Mouse (Mus musculus): Measurements from ENCODE around the gene Eppin. TPM values are rescaled to one million over a fixed set of nuclear protein-coding genes. Genes with fewer than 3 reads are reported as not detected.
A peak's percentile ranks its signal among the peaks of the same experiment; 100 is the strongest.
"Not testable (repeated sequence)": the region's sequence is repeated elsewhere in the genome, so short reads cannot be mapped to it uniquely, and the experiment has no call there.

Eppin gene
- polyA plus RNA-seq, 1 experiment from 2014 or later: not detected

DNA sequence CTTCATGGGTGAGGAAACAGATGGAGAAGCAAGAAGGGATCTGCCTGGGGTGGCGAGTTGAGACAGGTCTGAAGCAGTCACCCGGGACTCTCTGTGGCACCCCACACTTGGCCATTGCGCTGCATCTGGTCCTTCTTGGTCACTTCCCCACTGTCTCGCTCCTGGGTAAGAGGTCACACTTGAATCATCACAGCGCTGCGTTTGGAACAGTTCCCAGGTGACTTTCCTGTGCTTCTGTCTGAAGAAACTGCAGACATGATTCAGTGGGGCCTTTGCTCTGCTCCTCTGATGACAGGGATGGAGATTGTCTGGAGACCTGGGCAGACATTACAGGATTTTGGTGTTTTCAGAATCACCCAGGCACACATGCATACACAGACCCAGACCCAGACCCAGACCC, 15.4 kb upstream of the Eppin start:
- Histone ChIP-seq H3K9ac (ENCODE audit: low read length) (no peak overlapping the region), H3K4me3 (ENCODE audit: low read depth, low read length) (no peak overlapping the region), H3K4me1 (ENCODE audit: control insufficient read depth, insufficient read depth, low read length) (no peaks in the 10 kb centered on the region), H3K4me2 (ENCODE audit: low read depth, severe bottlenecking) (no peak overlapping the region), H3K9me3 (ENCODE audit: control insufficient read depth, low read length) (no peaks in the 10 kb centered on the region), H3K27ac (replicated peaks; ENCODE audit: low read depth, low read length) (no peak overlapping the region), H3K36me3 (ENCODE audit: control insufficient read depth, insufficient read depth, low read length) (no peaks in the 10 kb centered on the region), H3K27me3 (ENCODE audit: control insufficient read depth, insufficient read depth, low read length) (no peaks in the 10 kb centered on the region)
- DNase-seq (ENCODE audit: low spot score) (no peak), ATAC-seq (ENCODE audit: insufficient number of reproducible peaks, low FRiP score, low TSS enrichment, low read depth) (no peak)
- WGBS: 76% methylated on average over 6 of the region's 6 CpGs

DNA sequence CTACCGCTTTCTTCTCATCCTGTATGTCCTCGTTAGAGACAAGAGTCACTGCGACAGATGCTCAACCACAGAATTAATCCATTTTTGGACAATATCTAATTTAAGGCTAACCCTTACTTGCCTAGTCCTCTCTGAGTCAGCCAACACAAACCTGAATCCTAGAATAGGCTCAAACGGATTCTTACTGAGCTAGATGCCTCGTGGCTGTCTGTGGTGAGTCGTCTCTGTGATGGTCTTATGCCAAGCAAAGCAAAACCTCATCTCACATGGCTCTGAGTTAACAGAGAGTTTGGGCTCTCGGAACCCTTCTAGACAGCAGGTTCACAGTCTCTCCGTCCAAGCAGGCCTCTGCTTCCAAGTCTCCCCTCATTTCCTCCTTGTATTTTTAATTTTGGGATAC, 11.0 kb upstream of the Eppin start:
- no peak overlapping the region for H3K9ac ChIP-seq (ENCODE audit: low read length)
- 89% methylated on average over 8 of the region's 8 CpGs for WGBS

DNA sequence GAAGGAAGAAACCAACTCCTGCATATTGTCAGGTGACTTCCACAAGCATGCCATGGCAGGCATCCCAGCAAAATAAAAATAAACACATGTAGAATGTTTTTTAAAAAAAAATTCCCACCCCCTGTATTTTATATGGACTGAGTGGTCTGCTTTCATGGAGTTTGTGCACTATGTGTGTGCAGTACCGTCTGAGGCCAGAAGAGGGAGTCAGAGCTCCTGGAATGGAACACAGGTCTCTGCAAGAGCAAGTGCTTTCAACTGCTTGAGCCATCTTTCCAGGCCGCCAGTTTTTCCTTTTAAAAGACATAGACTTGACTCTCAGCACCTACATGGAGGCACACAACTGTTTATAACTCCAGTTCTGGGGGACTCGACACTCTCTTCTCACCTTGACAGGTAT, 10.1 kb upstream of the Eppin start:
- H3K9me3 ChIP-seq (ENCODE audit: control insufficient read depth, low read length): no peaks in the 10 kb centered on the region
- 90% methylated on average over 3 of the region's 3 CpGs for WGBS
- H3K4me2 ChIP-seq (ENCODE audit: low read depth, severe bottlenecking): no peak overlapping the region
- ATAC-seq (ENCODE audit: insufficient number of reproducible peaks, low FRiP score, low TSS enrichment, low read depth): no peak
- H3K4me3 ChIP-seq (ENCODE audit: low read depth, low read length): no peak overlapping the region
- no peak for DNase-seq (ENCODE audit: low spot score)
- H3K4me1 ChIP-seq (ENCODE audit: control insufficient read depth, insufficient read depth, low read length): no peaks in the 10 kb centered on the region
- no peak overlapping the region for H3K27ac ChIP-seq (replicated peaks; ENCODE audit: low read depth, low read length)
- H3K27me3 ChIP-seq (ENCODE audit: control insufficient read depth, insufficient read depth, low read length): no peaks in the 10 kb centered on the region
- H3K9ac ChIP-seq (ENCODE audit: low read length): no peak overlapping the region
- no peaks in the 10 kb centered on the region for H3K36me3 ChIP-seq (ENCODE audit: control insufficient read depth, insufficient read depth, low read length)

More for the DNA sequence above, 11.0 kb upstream of the Eppin start:
- DNase-seq (ENCODE audit: low spot score) (no peak), ATAC-seq (ENCODE audit: insufficient number of reproducible peaks, low FRiP score, low TSS enrichment, low read depth) (no peak)
- Histone ChIP-seq H3K4me1 (ENCODE audit: control insufficient read depth, insufficient read depth, low read length) (no peaks in the 10 kb centered on the region), H3K36me3 (ENCODE audit: control insufficient read depth, insufficient read depth, low read length) (no peaks in the 10 kb centered on the region), H3K27me3 (ENCODE audit: control insufficient read depth, insufficient read depth, low read length) (no peaks in the 10 kb centered on the region), H3K9me3 (ENCODE audit: control insufficient read depth, low read length) (no peaks in the 10 kb centered on the region), H3K4me3 (ENCODE audit: low read depth, low read length) (no peak overlapping the region), H3K4me2 (ENCODE audit: low read depth, severe bottlenecking) (no peak overlapping the region), H3K27ac (replicated peaks; ENCODE audit: low read depth, low read length) (no peak overlapping the region)

DNA sequence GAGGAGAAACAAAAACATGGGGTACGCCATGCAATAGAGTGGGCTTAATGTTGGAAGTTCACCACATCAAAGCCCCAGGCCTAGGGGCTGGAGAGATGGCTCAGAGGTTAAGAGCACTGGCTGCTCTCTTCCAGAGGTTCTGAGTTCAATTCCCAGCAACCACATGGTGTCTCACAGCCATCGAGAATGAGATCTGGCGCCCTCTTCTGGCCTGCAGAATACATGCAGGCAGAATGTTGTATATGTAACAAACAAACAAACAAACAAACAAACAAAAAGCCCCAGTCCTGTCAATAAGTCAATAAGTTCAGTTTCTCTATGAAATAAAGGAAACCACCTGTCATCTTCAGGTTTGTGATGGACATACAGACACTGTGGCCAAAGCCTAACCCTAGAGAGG, 6.8 kb upstream of the Eppin start:
- Histone ChIP-seq H3K36me3 (ENCODE audit: control insufficient read depth, insufficient read depth, low read length) (no peaks in the 10 kb centered on the region), H3K4me1 (ENCODE audit: control insufficient read depth, insufficient read depth, low read length) (no peaks in the 10 kb centered on the region), H3K9me3 (ENCODE audit: control insufficient read depth, low read length) (no peaks in the 10 kb centered on the region), H3K27ac (replicated peaks; ENCODE audit: low read depth, low read length) (no peak overlapping the region), H3K9ac (ENCODE audit: low read length) (no peak overlapping the region), H3K4me2 (ENCODE audit: low read depth, severe bottlenecking) (no peak overlapping the region), H3K27me3 (ENCODE audit: control insufficient read depth, insufficient read depth, low read length) (no peaks in the 10 kb centered on the region), H3K4me3 (ENCODE audit: low read depth, low read length) (no peak overlapping the region)
- ATAC-seq (ENCODE audit: insufficient number of reproducible peaks, low FRiP score, low TSS enrichment, low read depth) (no peak), DNase-seq (ENCODE audit: low spot score) (no peak)
- 75% methylated on average over 3 of the region's 3 CpGs for WGBS

DNA sequence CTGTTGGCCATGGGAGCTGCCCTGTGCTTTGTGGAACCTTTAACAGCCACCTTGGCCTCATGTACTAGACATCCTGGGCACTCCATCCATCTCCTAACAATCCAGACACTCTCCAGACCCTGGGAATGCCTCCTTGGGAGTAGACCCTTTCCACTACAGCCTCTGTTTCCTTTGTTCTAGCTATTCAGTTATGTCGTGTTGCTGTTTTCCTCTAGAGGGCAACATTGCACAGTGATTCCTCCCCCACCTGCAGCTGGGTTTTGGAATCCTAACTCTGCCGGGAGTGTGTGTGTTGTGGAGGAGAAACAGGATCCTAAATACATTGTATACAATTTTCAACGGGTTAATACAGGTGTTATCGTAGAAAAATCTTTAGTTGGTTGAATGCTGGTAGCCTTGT, 1.4 kb downstream of the Eppin start:
- DNase-seq (ENCODE audit: low spot score): peak; percentile 66
- Histone ChIP-seq H3K4me3 (ENCODE audit: low read depth, low read length) (no peak overlapping the region), H3K27ac (replicated peaks; ENCODE audit: low read depth, low read length) (no peak overlapping the region), H3K36me3 (ENCODE audit: control insufficient read depth, insufficient read depth, low read length) (no peaks in the 10 kb centered on the region), H3K4me1 (ENCODE audit: control insufficient read depth, insufficient read depth, low read length) (no peaks in the 10 kb centered on the region), H3K27me3 (ENCODE audit: control insufficient read depth, insufficient read depth, low read length) (no peaks in the 10 kb centered on the region), H3K4me2 (ENCODE audit: low read depth, severe bottlenecking) (no peak overlapping the region), H3K9me3 (ENCODE audit: control insufficient read depth, low read length) (no peaks in the 10 kb centered on the region), H3K9ac (ENCODE audit: low read length) (no peak overlapping the region; the same call in 1 of the 2 replicates)
- WGBS: 8% methylated on average over 4 of the region's 4 CpGs
- no peak; the same call in 1 of the 2 replicates for ATAC-seq (ENCODE audit: insufficient number of reproducible peaks, low FRiP score, low TSS enrichment, low read depth)

DNA sequence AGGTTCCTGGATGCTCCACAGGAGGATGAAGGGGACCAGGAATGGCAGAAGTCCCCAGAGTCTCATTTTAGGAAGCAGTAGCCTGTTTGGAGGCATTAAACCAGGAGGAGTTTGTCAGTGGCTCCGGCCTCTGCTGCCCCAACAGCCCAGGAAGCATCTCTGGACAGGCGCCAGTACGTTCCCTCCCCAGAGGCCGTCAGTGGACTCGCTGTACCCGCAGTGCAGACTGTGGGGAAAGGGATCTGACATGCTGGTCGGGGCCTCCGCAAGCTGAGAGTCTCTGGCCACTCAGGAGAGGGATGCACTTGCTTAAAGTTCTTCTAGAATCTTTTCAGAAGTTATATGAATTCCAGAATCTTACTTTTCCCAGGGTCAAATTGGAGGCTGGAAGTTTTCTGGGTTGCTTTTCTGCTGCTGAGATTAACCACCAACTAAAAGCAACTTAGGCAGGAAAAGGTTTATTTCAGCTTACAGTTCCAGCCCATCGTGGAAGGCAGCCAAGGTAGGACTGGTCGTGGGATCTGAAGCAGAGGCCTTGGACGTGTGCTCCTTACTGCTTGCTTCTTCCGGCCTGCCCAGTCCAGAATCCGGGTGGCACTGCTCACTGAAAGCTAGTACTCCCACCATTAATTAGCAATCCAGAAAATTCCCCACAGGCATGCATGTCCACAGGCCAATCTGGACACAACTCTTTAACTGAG, 8.2 kb downstream of the Eppin start, which contains the start of gene Wfdc6a:
Gene Wfdc6a (minus strand): TSS at position 423 of the 701 bp plus-strand sequence.
- H3K9me3 ChIP-seq (ENCODE audit: control insufficient read depth, low read length); H3K27me3 ChIP-seq (ENCODE audit: control insufficient read depth, insufficient read depth, low read length); H3K36me3 ChIP-seq (ENCODE audit: control insufficient read depth, insufficient read depth, low read length); H3K4me2 ChIP-seq (ENCODE audit: low read depth, severe bottlenecking); H3K9ac ChIP-seq (ENCODE audit: low read length); H3K4me3 ChIP-seq (ENCODE audit: low read depth, low read length); ATAC-seq (ENCODE audit: insufficient number of reproducible peaks, low FRiP score, low TSS enrichment, low read depth); H3K4me1 ChIP-seq (ENCODE audit: control insufficient read depth, insufficient read depth, low read length); H3K27ac ChIP-seq (replicated peaks; ENCODE audit: low read depth, low read length); DNase-seq (ENCODE audit: low spot score): not testable (repeated sequence)
- WGBS: 78% methylated on average over 13 of the region's 13 CpGs

DNA sequence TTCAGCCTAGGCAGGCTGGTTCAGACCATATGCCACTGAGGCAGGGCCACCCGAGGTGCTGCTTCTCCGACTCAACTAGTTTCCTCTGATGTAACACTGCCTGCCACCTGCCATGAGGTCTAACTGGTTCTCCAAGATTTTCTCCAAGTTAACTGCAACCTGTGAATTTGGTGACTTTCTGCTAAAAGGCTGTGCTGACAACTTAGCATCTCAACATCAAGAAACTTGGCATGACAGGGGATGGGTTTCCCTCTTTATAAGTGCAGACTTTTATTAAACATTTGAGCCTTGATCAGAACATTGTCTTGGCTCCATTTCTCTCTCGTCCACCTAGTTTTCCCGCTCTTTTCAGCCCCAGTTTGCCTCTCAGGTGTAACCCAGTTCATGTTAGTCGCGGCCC, 20.0 kb downstream of the Eppin start, which contains the start of gene Spint3:
Gene Spint3 (minus strand): TSS at position 101 of the 400 bp plus-strand sequence.
- not testable (repeated sequence) for H3K9me3 ChIP-seq (ENCODE audit: control insufficient read depth, low read length); H3K9ac ChIP-seq (ENCODE audit: low read length); H3K4me2 ChIP-seq (ENCODE audit: low read depth, severe bottlenecking); DNase-seq (ENCODE audit: low spot score); H3K27ac ChIP-seq (replicated peaks; ENCODE audit: low read depth, low read length); H3K36me3 ChIP-seq (ENCODE audit: control insufficient read depth, insufficient read depth, low read length); H3K4me3 ChIP-seq (ENCODE audit: low read depth, low read length); ATAC-seq (ENCODE audit: insufficient number of reproducible peaks, low FRiP score, low TSS enrichment, low read depth); H3K27me3 ChIP-seq (ENCODE audit: control insufficient read depth, insufficient read depth, low read length); H3K4me1 ChIP-seq (ENCODE audit: control insufficient read depth, insufficient read depth, low read length)
- WGBS: 79% methylated on average over 6 of the region's 6 CpGs

DNA sequence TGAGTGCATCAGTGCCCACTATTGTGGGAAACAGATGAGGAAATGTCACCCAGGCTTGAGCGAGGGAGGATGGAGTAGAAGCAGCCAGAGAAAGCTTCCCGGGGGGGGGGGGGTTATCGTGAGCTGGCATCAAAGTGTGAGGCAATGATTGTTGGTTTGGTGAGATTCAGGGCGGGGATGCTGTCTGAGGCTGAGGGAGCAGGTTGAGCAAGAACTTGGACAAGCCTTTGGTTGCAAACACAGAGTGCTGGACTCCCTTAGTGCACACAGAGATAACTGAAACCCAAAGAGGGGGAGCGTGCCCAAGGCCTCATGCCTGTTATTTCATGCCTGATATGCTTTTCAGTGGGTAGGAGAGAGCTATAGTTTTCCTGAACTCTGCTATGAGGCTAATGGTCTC, 25.9 kb downstream of the Eppin start:
- H3K36me3 ChIP-seq (ENCODE audit: control insufficient read depth, insufficient read depth, low read length): no peaks in the 10 kb centered on the region
- H3K4me3 ChIP-seq (ENCODE audit: low read depth, low read length): no peak overlapping the region
- H3K4me1 ChIP-seq (ENCODE audit: control insufficient read depth, insufficient read depth, low read length): peaks cover 14% of the 10 kb centered on the region
- ATAC-seq (ENCODE audit: insufficient number of reproducible peaks, low FRiP score, low TSS enrichment, low read depth) (no peak), DNase-seq (ENCODE audit: low spot score) (no peak)
- no peaks in the 10 kb centered on the region for H3K9me3 ChIP-seq (ENCODE audit: control insufficient read depth, low read length)
- 89% methylated on average over 5 of the region's 5 CpGs for WGBS
- H3K27me3 ChIP-seq (ENCODE audit: control insufficient read depth, insufficient read depth, low read length): no peaks in the 10 kb centered on the region
- no peak overlapping the region for H3K4me2 ChIP-seq (ENCODE audit: low read depth, severe bottlenecking)
- H3K27ac ChIP-seq (replicated peaks; ENCODE audit: low read depth, low read length): no peak overlapping the region
- no peak overlapping the region for H3K9ac ChIP-seq (ENCODE audit: low read length)

DNA sequence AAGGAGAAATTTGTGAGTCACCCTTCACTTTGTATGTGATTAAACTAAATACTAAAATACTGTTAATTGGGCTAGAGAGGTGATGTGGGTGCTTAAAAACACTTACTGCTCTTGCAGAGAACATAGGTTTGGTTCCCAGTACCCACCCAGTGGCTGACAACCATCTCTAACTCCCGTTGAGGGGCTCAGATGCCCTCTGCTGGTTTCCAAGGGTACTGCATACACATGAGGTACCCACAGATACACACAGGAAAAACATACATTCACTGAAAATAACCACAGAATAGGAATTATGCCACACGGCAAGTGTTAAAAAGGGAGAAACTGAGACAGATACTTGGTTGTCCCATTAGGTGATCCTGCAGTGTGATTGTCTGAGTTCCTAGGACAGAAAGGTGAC, 26.4 kb downstream of the Eppin start:
- no peaks in the 10 kb centered on the region for H3K36me3 ChIP-seq (ENCODE audit: control insufficient read depth, insufficient read depth, low read length)
- H3K27me3 ChIP-seq (ENCODE audit: control insufficient read depth, insufficient read depth, low read length): no peaks in the 10 kb centered on the region
- DNase-seq (ENCODE audit: low spot score): no peak
- H3K4me3 ChIP-seq (ENCODE audit: low read depth, low read length): no peak overlapping the region
- no peak overlapping the region for H3K27ac ChIP-seq (replicated peaks; ENCODE audit: low read depth, low read length)
- peaks cover 17% of the 10 kb centered on the region for H3K4me1 ChIP-seq (ENCODE audit: control insufficient read depth, insufficient read depth, low read length)
- H3K9me3 ChIP-seq (ENCODE audit: control insufficient read depth, low read length): no peaks in the 10 kb centered on the region
- H3K9ac ChIP-seq (ENCODE audit: low read length): no peak overlapping the region
- no peak overlapping the region for H3K4me2 ChIP-seq (ENCODE audit: low read depth, severe bottlenecking)
- WGBS: 85% methylated on average over 2 of the region's 2 CpGs
- ATAC-seq (ENCODE audit: insufficient number of reproducible peaks, low FRiP score, low TSS enrichment, low read depth): no peak
